Mouse (Mus musculus) myocyte (in vitro differentiated cells): ENCODE data around the gene Rpl23a. TPM values are rescaled to one million over a fixed set of nuclear protein-coding genes. Genes with fewer than 3 reads are reported as not detected.
A peak's percentile ranks its signal among the peaks of the same experiment; 100 is the strongest.
"Not testable (repeated sequence)": the region's sequence is repeated elsewhere in the genome, so short reads cannot be mapped to it uniquely, and the experiment has no call there.

Source experiments
- H3K27me3 ChIP-seq: one replicate; pipeline ENCODE4 v1.6.1; 2011; ENCODE audit not compliant: control insufficient read depth, insufficient read depth, insufficient read length
- H3K36me3 ChIP-seq: one replicate; pipeline ENCODE4 v1.6.1; 2011; ENCODE audit not compliant: control insufficient read depth, insufficient read depth
- H3K4me2 ChIP-seq: one replicate; pipeline ENCODE4 v1.6.1; 2011; ENCODE audit warnings: low read depth, control low read depth
- H3K4me3 ChIP-seq: one replicate; pipeline ENCODE4 v1.5.1; 2011; ENCODE audit warnings: mild to moderate bottlenecking, control low read depth, moderate library complexity
- H3K79me2 ChIP-seq: one replicate; pipeline ENCODE4 v1.6.1; 2011; ENCODE audit not compliant: control insufficient read depth, insufficient read depth
- H3ac ChIP-seq: one replicate; pipeline ENCODE4 v1.6.1; 2011; ENCODE audit not compliant: control insufficient read depth, insufficient read length
- CEBPB ChIP-seq: IDR thresholded peaks from 2 replicates; pipeline ENCODE4 v1.6.1; 2011; ENCODE audit warnings: mild to moderate bottlenecking, moderate library complexity; ENCODE audit not compliant: poor library complexity, insufficient read depth, severe bottlenecking
- E2F4 ChIP-seq: IDR thresholded peaks from one replicate; pipeline ENCODE4 v1.6.1; 2011; ENCODE audit warnings: mild to moderate bottlenecking, control low read depth, moderate library complexity; ENCODE audit not compliant: insufficient read depth
- MAX ChIP-seq: IDR thresholded peaks from one replicate; pipeline ENCODE4 v1.6.1; 2011; ENCODE audit warnings: low read depth, mild to moderate bottlenecking, control low read depth
- MYOD1 ChIP-seq, 3 experiments: IDR thresholded peaks; one replicate each; pipeline ENCODE4 v1.6.1; 2011; ENCODE audit warnings: control low read depth in 2 of 3, low read depth in 2 of 3, mild to moderate bottlenecking in 2 of 3, moderate library complexity in 1 of 3; ENCODE audit not compliant: insufficient read length in 2 of 3, control insufficient read depth in 1 of 3
- MYOG ChIP-seq, 3 experiments: IDR thresholded peaks; one replicate each; pipeline ENCODE4 v1.6.1; 2011; ENCODE audit warnings: control low read depth in 2 of 3, low read depth in 2 of 3, mild to moderate bottlenecking in 2 of 3; ENCODE audit not compliant: insufficient read length in 2 of 3, control insufficient read depth in 1 of 3, insufficient read depth in 1 of 3
- POLR2A ChIP-seq: IDR thresholded peaks from one replicate; pipeline ENCODE4 v1.6.1; 2011; ENCODE audit warnings: low read depth, mild to moderate bottlenecking, control low read depth, moderate library complexity; ENCODE audit not compliant: insufficient read length
- POLR2AphosphoS2 ChIP-seq: IDR thresholded peaks from one replicate; pipeline ENCODE4 v1.6.1; 2011; ENCODE audit warnings: low read depth, control low read depth; ENCODE audit not compliant: insufficient read length
- REST ChIP-seq: IDR thresholded peaks from one replicate; pipeline ENCODE4 v1.6.1; 2011; ENCODE audit warnings: mild to moderate bottlenecking, control low read depth, moderate library complexity; ENCODE audit not compliant: insufficient read depth, insufficient read length
- SRF ChIP-seq: IDR thresholded peaks from one replicate; pipeline ENCODE4 v1.6.1; 2011; ENCODE audit warnings: low read depth; ENCODE audit not compliant: control insufficient read depth, insufficient read length
- TCF12 ChIP-seq: IDR thresholded peaks from one replicate; pipeline ENCODE4 v1.6.1; 2011; ENCODE audit warnings: mild to moderate bottlenecking, control low read depth; ENCODE audit not compliant: poor library complexity, insufficient read depth, severe bottlenecking
- TCF3 ChIP-seq: IDR thresholded peaks from one replicate; pipeline ENCODE4 v1.6.1; 2011; ENCODE audit warnings: low read depth, control low read depth; ENCODE audit not compliant: insufficient read length
- USF1 ChIP-seq: IDR thresholded peaks from one replicate; pipeline ENCODE4 v1.6.1; 2011; ENCODE audit warnings: low read depth, mild to moderate bottlenecking, control low read depth, moderate library complexity
- polyA plus RNA-seq: library from polyadenylated mRNA; unstranded; fragments of >200 nt; fragmentation: generic; extraction: Trizol; gene quantifications from one replicate; pipeline ENCODE4 v1.2.1, GENCODE M21; 2012; ENCODE audit warnings: missing spikeins

The Rpl23a gene
- polyA plus RNA-seq, 1 experiment, result 3,571 TPM

DNA sequence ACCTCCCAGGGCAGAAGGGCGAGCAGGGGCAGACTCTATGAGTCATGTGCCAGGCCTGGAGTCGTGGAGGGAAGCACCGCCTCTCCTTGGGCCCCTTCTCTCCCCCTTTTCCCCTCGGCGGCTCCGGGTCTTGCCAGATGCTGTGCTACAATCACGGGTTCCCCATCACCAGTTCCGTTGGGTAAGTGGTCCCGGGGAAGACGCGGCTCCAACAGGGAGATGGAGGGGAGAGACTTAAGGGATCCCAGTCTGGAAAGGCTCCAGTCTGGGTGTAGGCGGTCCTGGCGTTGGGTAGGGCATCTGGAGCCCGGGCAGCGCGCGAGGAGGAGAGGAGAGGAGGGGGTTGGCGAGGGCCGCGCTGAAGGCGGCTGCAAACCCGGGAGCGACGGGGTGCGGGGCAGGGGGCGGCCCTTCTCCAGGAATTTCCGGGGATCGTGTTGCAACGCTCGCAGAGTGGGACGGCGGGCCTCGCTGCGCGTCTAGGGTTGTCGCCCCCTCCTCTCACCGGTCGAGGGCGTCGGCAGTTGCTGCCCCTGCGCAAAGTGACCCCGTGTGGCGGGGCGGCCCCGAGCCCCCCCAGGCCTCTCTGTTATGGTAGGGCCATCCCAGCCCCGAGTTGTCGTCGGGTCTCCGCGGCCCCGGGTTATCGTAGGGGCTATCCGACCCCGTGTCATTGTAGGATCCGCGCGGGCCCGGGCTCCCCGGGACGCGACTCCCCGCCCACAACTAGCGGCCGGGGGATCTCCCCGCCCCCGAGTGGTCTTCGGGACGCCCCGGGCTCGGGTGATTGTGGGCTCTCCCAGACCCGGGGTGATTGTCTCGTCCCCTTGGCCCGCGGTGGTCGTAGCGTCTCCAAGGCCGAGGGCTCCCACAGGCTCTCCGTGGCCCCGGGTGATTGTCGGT, 5.2 kb upstream of the Rpl23a start, which contains the start of gene Rab34:
TSS of gene Rab34 (plus strand) at position 100 of the 903 bp plus-strand sequence.
- peak within 1 kb of the TSS; percentile 79 for H3K4me2 ChIP-seq
- peaks cover 8% of the 10 kb centered on the region for H3K79me2 ChIP-seq
- no peaks in the 10 kb centered on the region for H3K27me3 ChIP-seq
- TF ChIP-seq E2F4, result no peak
- no peak for TF ChIP-seq REST
- peak; percentile 66 for TF ChIP-seq POLR2A
- TF ChIP-seq MAX, result no peak
- TF ChIP-seq USF1, result peak; percentile 47
- TF ChIP-seq TCF12, result no peak
- TF ChIP-seq MYOG (IDR thresholded peaks at IDR 0.05; ENCODE audit: control insufficient read depth in 1 of 3, insufficient read depth in 1 of 3, insufficient read length in 2 of 3, low read depth in 2 of 3), result peak in 1 of 3 experiments; percentile 9
- peak in 1 of 3 experiments; percentile 24 for TF ChIP-seq MYOD1 (IDR thresholded peaks at IDR 0.05; ENCODE audit: control insufficient read depth in 1 of 3, insufficient read length in 2 of 3, low read depth in 2 of 3)
- no peak for TF ChIP-seq TCF3
- TF ChIP-seq SRF, result no peak
- TF ChIP-seq POLR2AphosphoS2, result peak; percentile 71
- TF ChIP-seq CEBPB, result no peak
- H3ac ChIP-seq, result peak within 1 kb of the TSS; percentile 19
- peaks cover 17% of the 10 kb centered on the region for H3K36me3 ChIP-seq
- H3K4me3 ChIP-seq, result peak within 1 kb of the TSS; percentile 78

DNA sequence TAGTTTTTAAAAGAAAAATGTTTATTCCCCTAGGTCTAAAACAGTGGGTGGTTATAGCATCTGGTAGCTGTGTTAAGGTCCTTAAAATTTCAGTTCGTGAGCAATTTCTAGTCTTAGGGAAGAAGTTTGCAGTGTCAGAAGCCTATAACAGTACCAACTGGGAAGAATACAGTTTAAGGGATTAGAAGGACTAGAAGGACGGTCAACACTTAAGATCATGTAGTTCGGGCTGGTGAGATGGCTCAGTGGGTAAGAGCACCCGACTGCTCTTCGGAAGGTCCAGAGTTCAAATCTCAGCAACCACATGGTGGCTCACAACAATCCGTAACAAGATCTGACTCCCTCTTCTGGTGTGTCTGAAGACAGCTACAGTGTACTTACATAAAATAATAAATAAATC, 1.3 kb upstream of the Rpl23a start:
- Histone ChIP-seq H3K79me2 (peaks cover 33% of the 10 kb centered on the region), H3K36me3 (peaks cover 29% of the 10 kb centered on the region)
- not testable (repeated sequence) for H3ac ChIP-seq, H3K27me3 ChIP-seq, H3K4me3 ChIP-seq, H3K4me2 ChIP-seq

DNA sequence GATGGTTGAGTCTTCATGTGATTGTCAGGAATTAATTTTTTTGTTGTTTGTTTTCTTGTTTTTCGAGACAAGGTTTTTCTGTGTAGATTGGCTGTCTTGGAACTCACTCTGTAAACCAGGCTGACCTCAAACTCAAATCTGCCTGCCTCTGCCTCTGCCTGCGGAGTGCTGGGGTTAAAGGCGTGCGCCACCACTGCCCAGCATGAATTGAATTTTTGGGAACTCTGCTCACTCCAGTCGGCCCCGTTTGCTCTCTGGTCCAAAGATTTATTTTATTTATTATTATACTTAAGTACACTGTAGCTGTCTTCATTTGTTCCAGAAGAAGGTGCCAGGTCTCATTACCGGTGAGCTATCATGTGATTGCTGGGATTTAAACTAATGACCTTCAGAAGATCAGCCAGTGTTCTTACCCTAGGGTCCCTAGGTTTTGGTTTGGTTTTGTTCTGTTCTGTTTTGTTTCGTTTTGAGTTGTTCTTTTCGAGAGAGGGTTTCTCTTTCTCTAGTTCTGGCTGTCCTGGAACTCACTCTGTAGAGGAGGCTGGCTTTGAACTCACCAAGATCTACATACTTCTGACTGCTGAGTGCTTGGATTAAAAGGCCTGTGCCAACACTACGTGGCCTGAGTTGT, 615 bp upstream of the Rpl23a start:
- no peak for TF ChIP-seq SRF
- Histone ChIP-seq H3K27me3 (no peaks in the 10 kb centered on the region), H3K79me2 (peaks cover 33% of the 10 kb centered on the region), H3K4me3 (peak overlapping the region; percentile 91), H3K4me2 (peak overlapping the region; percentile 78), H3K36me3 (peaks cover 32% of the 10 kb centered on the region), H3ac (peak overlapping the region; percentile 67)

- peaks cover 32% of the 10 kb centered on the region for H3K36me3 ChIP-seq
These were observed 934 bp downstream of the Rpl23a start for GRCm38 (mm10) chr11:78182450-78182849.

DNA sequence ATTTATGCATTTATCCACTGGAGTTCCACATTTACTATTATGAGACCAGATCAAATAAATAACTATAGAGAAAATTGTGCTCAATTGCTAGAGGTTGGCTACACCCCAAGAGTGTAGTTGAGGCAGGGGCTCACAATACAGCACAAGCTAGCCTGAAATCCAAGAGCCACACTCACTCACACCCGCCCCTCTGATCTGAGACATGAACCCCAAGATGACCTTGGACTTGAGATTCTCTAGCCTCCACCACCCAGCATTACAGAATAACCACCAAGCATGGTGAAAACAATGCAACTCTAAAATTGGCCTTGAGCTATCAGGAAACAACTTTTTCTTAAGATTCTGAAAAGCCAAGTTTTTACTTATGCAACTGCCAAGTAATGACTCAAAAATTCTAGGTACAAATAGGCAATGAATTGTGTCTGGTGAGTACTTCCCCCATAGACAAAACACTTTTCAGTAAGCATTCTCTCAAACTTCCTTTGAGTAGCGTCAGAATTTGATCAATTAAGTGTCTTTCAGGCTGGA, 1.5 kb downstream of the Rpl23a start:
- TF ChIP-seq POLR2AphosphoS2, result peak; percentile 22
- TF ChIP-seq MAX, result no peak
- no peak for TF ChIP-seq USF1
- TF ChIP-seq POLR2A, result peak; percentile 11
- no peak for TF ChIP-seq SRF
- Histone ChIP-seq H3K4me2 (peak overlapping the region; percentile 95), H3K79me2 (peaks cover 33% of the 10 kb centered on the region), H3K27me3 (no peaks in the 10 kb centered on the region), H3K36me3 (peaks cover 32% of the 10 kb centered on the region), H3ac (no peak overlapping the region), H3K4me3 (peak overlapping the region; percentile 91)

More at GRCm38 (mm10) chr11:78182450-78182849, 934 bp downstream of the Rpl23a start:
- TF ChIP-seq TCF12 (no peak), MAX (no peak), CEBPB (no peak), E2F4 (no peak), TCF3 (no peak), MYOD1 (IDR thresholded peaks at IDR 0.05; ENCODE audit: control insufficient read depth in 1 of 3, insufficient read length in 2 of 3, low read depth in 2 of 3) (no peak), MYOG (IDR thresholded peaks at IDR 0.05; ENCODE audit: control insufficient read depth in 1 of 3, insufficient read depth in 1 of 3, insufficient read length in 2 of 3, low read depth in 2 of 3) (no peak), REST (no peak), USF1 (no peak), POLR2A (no peak), POLR2AphosphoS2 (no peak), SRF (no peak)
- Histone ChIP-seq H3K4me3 (peak overlapping the region; percentile 91), H3K79me2 (peaks cover 33% of the 10 kb centered on the region), H3K4me2 (peak overlapping the region; percentile 95), H3ac (peak overlapping the region; percentile 67), H3K27me3 (no peaks in the 10 kb centered on the region)
